Mouse (Mus musculus) cerebellum, adult 11-12 months (tissue): ENCODE data around the gene Angptl6.

ENCODE experiments used
- DNase-seq: peaks from one replicate; pipeline ENCODE4 v3.0.0; 2022

Angptl6 gene

GRCm38 (mm10) chr9:20878710-20879065 is 839 bp downstream of the Angptl6 start:
- no peak for DNase-seq

- DNase-seq = peak; percentile 100
These were observed 1.4 kb downstream of the Angptl6 start for GRCm38 (mm10) chr9:20878041-20878709.

DNA sequence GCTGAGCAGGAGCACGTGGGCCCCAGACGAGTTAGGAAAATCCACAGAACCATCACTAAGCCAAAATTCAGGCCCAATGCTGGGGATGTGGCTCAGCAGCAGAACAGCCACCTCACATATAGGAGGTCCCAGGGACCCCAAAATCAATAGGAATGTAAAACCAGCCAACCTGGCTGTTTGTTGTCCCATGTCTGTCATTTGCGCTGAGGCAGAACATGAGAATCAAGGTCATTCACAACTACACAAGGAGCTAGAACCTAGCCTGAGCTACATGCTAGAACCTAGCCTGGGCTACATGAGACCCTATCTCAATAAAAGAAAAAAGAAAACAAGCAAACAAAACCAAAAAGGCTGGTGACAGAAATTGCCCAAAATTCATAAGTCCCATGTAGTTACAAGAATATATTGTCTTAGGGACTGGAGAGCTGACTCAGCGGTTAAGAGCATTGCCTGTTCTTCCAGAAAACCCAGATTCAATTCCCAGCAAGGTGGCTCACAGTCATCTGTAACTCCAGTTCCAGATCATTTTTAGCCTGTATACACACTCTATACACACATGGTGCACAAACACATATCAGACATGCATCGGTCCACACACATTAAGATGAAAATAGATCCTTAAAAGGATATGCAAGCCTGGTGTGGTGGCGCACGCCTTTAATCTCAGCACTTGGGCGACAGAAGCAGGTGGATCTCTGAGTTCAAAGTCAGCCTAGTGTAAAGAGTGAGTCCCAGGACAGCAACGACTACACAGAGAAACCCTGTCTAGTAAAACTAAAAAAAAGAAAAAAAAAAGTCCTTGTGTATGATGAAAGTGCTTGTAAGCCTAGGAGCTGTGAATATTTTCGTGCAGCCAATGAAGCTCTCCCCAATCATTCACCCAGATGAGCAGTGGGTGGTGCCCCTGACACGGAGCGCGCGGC is 2.1 kb downstream of the Angptl6 start:
- no peak for DNase-seq

DNA sequence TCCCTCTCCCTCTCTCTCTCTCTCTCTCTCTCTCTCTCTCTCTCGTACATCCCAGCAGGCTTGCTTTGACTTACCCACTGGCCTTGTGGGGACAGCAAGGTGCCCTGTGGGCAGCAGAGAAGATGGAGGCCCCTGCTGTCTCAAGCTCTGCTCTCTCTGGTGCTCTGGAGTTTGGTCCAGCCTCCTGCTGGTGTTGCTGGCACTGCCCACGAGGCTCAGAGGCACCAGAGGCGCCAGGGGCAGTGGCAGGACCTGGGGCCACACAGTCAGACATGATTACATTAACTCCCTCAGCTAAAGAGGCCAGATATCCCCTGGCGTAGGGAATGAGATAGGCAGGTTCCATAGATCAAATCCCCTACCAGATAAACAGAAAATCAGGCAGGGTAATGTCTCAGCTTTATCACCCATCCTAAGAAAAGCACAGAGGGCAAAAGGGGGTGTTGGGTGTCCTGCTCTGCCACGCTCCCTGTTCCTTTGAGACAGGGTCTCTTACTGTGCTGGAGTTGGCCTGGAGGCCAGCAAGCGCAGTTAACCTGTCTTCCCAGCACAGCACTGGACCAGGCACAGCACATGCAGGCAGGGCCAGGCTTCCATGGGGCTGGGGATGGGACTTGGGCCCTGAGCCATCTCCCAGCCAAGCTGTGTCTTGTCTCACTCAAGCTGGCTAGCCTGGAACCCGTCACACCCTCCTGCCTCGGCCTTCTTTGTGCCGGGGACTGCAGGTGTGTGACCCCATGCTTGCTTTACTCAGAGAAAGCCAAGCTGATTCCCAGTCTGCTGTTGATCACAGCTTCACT is 3.0 kb downstream of the Angptl6 start:
- peak; percentile 69 for DNase-seq

- peak; percentile 63 for DNase-seq
These were observed 4.3 kb downstream of the Angptl6 start for GRCm38 (mm10) chr9:20875021-20875790.

GRCm38 (mm10) chr9:20873521-20873920 is 6.0 kb downstream of the Angptl6 start:
- DNase-seq = peak; percentile 36

- DNase-seq = no peak
These were observed 6.5 kb downstream of the Angptl6 start for GRCm38 (mm10) chr9:20872991-20873390.

GRCm38 (mm10) chr9:20870211-20871173 is 9.0 kb downstream of the Angptl6 start:
- DNase-seq = peak; percentile 29

GRCm38 (mm10) chr9:20869246-20869645 is 10.3 kb downstream of the Angptl6 start:
- DNase-seq = peak; percentile 50

DNA sequence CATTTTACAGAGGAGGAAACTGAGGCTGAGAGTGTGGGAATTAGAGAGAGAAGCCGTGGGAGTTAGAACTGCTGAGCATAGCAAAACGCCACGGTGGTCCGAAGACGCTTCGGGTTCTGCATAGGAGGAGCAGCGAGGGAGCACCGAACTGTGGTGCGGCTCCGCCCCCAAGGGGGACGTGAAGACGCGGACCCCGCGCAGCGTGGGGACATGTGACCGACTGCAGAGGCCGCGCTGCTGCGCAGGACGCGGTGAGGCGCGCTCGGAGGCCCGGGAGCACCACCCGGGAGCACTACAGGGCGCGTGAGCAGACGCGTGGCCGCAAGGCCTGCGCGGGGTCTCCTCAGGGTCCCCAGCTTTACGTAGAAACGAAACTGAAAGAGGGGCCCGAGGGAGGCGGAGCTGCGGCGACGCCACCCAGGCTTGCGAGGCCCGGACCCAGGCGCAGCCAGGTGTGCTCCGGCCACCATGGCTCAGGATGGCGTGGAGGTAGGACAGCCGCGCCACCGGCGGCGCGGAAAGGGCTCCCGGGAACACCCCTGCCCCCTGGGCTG is 11.0 kb downstream of the Angptl6 start, which contains the start of gene A230050P20Rik:
Gene A230050P20Rik (plus strand): TSS at position 195 of the 554 bp plus-strand sequence.
- DNase-seq = peak; percentile 82

DNA sequence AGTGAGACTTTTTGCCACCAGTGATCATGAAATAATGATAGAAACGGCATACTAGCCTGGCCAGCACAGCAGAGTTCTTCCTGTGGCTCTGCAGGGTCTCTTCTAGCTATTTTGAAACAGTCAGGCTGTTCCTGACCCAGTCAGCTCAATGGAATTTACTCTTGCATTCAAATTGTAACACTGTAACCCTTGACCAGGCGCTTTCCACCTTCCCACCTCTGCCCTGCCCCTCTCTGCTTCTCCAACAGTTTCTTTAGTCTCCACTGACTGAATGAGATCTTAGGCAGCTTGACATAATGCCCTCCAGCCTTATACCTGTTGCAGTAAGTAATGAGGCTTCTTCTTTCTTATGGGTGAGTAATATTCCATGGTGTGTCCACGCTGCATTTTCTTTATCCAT is 12.6 kb downstream of the Angptl6 start:
- DNase-seq = no peak

- no peak for DNase-seq
These were observed 17.3 kb downstream of the Angptl6 start for GRCm38 (mm10) chr9:20862225-20862624.

DNA sequence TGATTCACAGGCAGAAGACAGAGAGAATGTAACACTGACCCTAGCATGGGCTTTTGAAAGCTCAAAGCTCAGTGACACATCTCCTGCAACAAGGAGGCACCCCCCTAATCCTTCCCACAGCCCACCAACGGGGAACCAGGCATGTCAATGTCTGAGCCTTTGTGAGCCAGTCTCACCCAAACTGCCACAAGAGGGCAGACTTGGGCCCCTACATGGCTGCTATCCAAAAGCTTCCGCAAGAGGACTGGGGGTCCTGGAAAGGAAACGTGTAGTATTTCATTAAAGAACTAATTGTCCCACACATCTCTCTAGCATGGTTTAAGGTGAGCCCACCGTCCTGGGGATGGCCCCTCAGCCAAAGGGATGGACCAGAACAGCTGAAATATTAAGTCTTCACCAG is 17.7 kb downstream of the Angptl6 start:
- no peak for DNase-seq

DNA sequence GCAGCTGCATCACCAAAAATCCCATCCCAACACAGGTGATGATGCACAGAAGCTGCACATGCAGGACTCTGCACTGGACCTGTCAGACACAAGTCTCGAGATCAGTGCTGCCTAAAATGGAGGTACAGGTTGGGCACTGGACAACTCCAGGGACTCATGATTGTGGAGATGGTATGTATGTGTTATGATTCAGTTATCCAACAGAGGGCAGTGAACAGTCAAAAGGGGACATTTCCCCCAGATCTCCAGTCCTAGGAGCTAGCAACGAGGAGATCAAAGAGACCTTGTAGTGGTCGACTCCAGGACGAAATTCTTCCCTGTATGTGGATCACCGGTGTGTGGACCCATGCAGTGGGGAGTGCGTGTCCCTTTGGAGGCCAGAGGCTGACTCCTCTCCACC is 19.6 kb downstream of the Angptl6 start:
- no peak for DNase-seq

- no peak for DNase-seq
These were observed 22.4 kb downstream of the Angptl6 start for GRCm38 (mm10) chr9:20857131-20857530.

GRCm38 (mm10) chr9:20850179-20850578 is 29.3 kb downstream of the Angptl6 start:
- no peak for DNase-seq

DNA sequence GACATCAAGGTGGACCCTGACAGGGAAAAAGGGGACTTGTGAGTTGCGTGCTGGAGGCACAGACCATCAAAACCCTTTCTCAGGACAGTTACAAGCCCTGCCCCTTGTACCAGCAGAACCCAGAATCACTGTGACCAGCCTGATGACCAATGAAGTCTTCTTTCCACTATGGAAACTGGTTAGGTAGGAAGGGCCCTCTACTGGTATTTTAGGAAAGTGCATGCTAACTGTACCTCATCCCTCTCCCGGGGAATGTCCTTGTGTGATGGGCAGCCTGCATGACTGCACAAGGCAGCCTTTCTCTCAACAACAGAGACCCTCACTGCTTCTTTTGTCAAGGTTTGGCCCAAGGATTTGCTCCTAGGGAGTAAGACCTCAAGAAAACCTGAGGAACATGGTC is 36.9 kb downstream of the Angptl6 start:
- no peak for DNase-seq

DNA sequence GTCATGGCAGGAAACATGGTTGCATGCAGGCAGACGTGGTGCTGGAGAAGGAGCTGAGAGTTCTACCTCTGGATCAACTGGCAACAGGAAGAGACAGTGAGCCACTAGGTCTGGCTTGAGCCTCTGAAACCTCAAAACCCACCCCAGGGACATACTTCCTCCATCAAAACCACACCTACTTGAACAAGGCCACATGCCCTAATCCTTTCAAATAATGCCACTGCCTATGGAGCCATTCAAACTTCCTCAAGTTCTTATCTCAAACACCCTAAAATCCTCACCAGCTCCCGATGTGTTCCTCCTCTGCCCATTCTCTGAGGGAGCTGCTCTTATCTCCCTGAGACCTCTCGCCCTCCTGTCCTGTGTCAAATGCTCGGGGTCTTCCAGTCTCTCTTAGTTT is 37.3 kb downstream of the Angptl6 start:
- DNase-seq = no peak

- DNase-seq = peak; percentile 15
These were observed 40.6 kb downstream of the Angptl6 start for GRCm38 (mm10) chr9:20838931-20839330.

DNA sequence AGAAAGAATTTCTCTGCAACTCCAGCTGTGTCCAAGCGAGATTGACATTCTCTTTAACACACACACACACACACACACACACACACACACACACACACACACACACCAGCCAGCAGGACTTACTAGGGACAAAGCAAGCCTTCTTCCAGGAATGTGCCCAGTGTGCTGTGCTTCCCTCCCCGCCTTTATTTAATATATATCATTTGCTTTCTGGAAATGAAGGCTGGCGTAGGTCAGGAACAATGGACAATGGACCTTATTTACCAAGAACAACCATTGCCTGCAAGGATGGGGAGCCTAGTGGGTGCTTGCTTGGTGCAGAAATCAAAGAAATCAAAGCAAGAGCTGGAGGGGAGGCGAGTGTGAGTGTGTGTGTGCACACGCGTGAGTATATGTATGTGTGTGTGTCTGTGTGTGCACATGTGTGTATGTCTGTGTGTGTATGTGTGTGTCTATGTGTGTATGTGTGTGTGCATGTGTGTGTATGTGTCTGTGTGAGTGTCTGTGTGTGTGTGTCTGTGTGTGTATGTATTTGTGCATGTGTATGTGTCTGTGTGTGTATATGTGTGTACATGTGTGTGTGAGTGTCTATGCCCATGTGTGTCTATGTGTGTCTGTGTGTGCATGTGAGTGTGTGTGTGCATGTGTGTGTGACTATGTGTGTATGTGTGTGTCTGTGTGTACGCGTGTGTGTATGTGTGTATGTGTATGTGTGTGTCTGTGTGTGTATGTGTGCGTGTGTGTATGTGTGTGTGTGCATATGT is 42.2 kb downstream of the Angptl6 start:
- DNase-seq = no peak
